Mouse (Mus musculus): ENCODE data around the gene Acsm2.

- TF ChIP-seq CTCF (IDR thresholded peaks at IDR 0.05) (no peak), POLR2A (IDR thresholded peaks at IDR 0.05; ENCODE audit: insufficient read depth, low read depth, low read length) (no peak)
Measured at GRCm38 (mm10) chr7:119550471-119551222, 3.5 kb upstream of the Acsm2 start.

All from heart, adult 2 months (tissue).